Mouse (Mus musculus) neural tube, embryonic 13.5 days (tissue): ENCODE results near the gene Txnrd2. TPM values are rescaled to one million over a fixed set of nuclear protein-coding genes. Genes with fewer than 3 reads are reported as not detected.
A peak's percentile ranks its signal among the peaks of the same experiment; 100 is the strongest.

ENCODE experiments used
- ATAC-seq: fragments of 200-750 bp; cut with Nextera tagmentation; 2 replicates; pipeline ENCODE4 v1.8.0; 2017; ENCODE audit warnings: low read depth, mild to moderate bottlenecking, moderate TSS enrichment, moderate library complexity
- H3K27ac ChIP-seq: fragments of 300-500 bp; sonication (generic); replicated peaks from 2 replicates; pipeline ENCODE4 v1.5.1; 2015; ENCODE audit warnings: moderate library complexity, mild to moderate bottlenecking, inconsistent platforms
- H3K27me3 ChIP-seq: fragments of 300-500 bp; sonication (generic); 2 replicates; pipeline ENCODE4 v1.6.1; 2015; ENCODE audit warnings: mild to moderate bottlenecking, inconsistent platforms
- H3K36me3 ChIP-seq: fragments of 300-500 bp; sonication (generic); 2 replicates; pipeline ENCODE4 v1.6.1; 2015; ENCODE audit warnings: mild to moderate bottlenecking, inconsistent platforms
- H3K4me1 ChIP-seq: fragments of 300-500 bp; sonication (generic); replicated peaks from 2 replicates; pipeline ENCODE4 v1.6.1; 2015; ENCODE audit warnings: inconsistent platforms
- H3K4me2 ChIP-seq: fragments of 300-500 bp; sonication (generic); 2 replicates; pipeline ENCODE4 v1.6.1; 2015; ENCODE audit warnings: inconsistent platforms, mild to moderate bottlenecking, moderate library complexity
- H3K4me3 ChIP-seq: fragments of 300-500 bp; sonication (generic); 2 replicates; pipeline ENCODE4 v1.5.1; 2015; ENCODE audit warnings: mild to moderate bottlenecking, inconsistent platforms
- H3K9ac ChIP-seq: fragments of 300-500 bp; sonication (generic); 2 replicates; pipeline ENCODE4 v1.6.1; 2015; ENCODE audit warnings: moderate library complexity, mild to moderate bottlenecking, inconsistent platforms
- H3K9me3 ChIP-seq: fragments of 300-500 bp; sonication (generic); 2 replicates; pipeline ENCODE4 v1.6.1; 2016; ENCODE audit warnings: inconsistent platforms
- WGBS: fragments of 180-500 bp; shearing (Covaris S2); methylation state at CpG from one replicate; pipeline ENCODE4 v1.1.7; 2015; 5-methylcytosine and 5-hydroxymethylcytosine counted together
- polyA plus RNA-seq: library from polyadenylated mRNA; unstranded; fragments of >200 nt; fragmentation: Nextera tagmentation; extraction: Ambion mirVana; gene quantifications from 2 replicates; pipeline ENCODE4 v1.2.1, GENCODE M21; 2015

Txnrd2 gene
- polyA plus RNA-seq, 1 experiment from 2014 or later = 22.8 TPM

DNA sequence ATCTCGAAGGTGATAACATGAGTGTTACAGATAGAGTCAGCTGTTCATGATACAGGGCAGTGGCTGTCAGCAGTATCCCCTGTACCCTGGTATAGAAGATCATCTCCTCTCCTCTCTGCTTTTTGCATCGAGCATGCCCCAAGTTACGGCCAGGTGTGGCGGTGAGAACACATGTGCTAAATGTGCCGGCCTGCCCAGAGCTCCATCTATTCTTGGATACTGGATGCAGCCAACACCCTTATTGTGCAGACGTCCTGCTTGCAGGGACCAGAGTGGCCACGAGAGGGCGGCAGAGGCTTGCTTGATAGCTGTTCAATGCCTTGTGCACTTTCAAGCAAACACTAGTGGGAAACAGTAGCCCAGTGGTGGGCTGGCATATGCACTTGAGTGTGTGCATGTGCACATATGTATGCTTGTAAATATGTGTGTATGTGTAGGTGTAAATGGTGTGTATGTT, 17.2 kb downstream of the Txnrd2 start:
- H3K36me3 ChIP-seq = peaks cover 17% of the 10 kb centered on the region; the same call in 1 of the 2 replicates
- WGBS = 30% methylated on average over 8 of the region's 8 CpGs

DNA sequence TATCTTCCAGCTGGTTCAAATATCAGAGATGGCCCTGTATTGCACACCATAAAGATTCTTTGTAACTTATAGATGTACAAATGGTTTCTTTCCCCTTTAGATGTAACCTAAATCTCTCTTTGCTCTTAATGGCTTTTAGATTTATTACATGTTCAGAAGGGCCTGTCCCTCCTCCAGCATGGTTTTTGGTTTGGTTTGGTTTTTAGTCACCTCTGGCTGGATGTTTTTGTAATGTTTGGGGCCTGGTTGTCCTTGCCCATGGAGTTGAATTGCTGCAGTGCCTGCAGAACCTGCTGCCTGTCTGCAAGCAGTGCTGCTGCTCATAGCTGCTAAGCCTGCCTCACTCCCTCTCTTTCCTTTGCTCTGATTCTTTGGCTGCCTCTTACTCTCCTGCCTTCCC, 21.1 kb downstream of the Txnrd2 start:
- Histone ChIP-seq H3K9ac (no peak overlapping the region), H3K27ac (no peak overlapping the region), H3K27me3 (no peaks in the 10 kb centered on the region), H3K36me3 (0 out of 2 replicates have a peak, but pooled peaks cover under 1% of the 10 kb centered on the region), H3K9me3 (no peaks in the 10 kb centered on the region), H3K4me1 (peaks cover 12% of the 10 kb centered on the region; the same call in 1 of the 2 replicates), H3K4me3 (no peak overlapping the region), H3K4me2 (no peak overlapping the region)
- ATAC-seq = no peak

More for the DNA sequence above, 17.2 kb downstream of the Txnrd2 start:
- Histone ChIP-seq H3K4me1 (0 out of 2 replicates have a peak, but pooled peaks cover 4% of the 10 kb centered on the region), H3K27me3 (no peaks in the 10 kb centered on the region), H3K27ac (no peak overlapping the region), H3K4me2 (no peak overlapping the region), H3K9ac (no peak overlapping the region), H3K4me3 (no peak overlapping the region), H3K9me3 (no peaks in the 10 kb centered on the region)
- ATAC-seq = peak; percentile 90

DNA sequence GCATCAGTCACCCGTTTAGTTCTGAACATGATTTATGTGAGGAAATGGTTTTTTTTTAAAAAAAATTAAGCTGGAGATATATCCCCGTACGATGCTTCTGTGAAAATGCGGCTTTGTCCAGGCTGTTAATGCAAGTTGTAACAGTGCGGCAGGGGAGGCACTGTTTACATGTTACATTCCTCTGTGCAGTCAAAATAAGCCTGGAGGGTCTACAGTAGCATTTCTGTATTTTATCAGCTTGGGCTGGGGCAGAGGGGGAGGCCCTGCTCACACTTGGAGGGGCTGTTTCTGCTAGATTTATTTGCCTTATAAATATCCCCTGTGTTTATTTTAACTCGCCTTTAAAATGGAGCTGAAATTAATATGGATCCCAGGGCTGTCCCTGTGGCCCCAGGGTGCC, 21.9 kb downstream of the Txnrd2 start:
- no peaks in the 10 kb centered on the region for H3K27me3 ChIP-seq
- WGBS = 68% methylated on average over 6 of the region's 6 CpGs
- H3K4me1 ChIP-seq = peaks cover 12% of the 10 kb centered on the region; the same call in 1 of the 2 replicates
- no peak for ATAC-seq
- H3K9ac ChIP-seq = 0 out of 2 replicates have a peak overlapping the region, but pooled peaks have one; percentile 17
- no peaks in the 10 kb centered on the region for H3K9me3 ChIP-seq
- no peak overlapping the region for H3K4me3 ChIP-seq
- no peak overlapping the region for H3K4me2 ChIP-seq
- H3K27ac ChIP-seq = no peak overlapping the region
- no peaks in the 10 kb centered on the region for H3K36me3 ChIP-seq

DNA sequence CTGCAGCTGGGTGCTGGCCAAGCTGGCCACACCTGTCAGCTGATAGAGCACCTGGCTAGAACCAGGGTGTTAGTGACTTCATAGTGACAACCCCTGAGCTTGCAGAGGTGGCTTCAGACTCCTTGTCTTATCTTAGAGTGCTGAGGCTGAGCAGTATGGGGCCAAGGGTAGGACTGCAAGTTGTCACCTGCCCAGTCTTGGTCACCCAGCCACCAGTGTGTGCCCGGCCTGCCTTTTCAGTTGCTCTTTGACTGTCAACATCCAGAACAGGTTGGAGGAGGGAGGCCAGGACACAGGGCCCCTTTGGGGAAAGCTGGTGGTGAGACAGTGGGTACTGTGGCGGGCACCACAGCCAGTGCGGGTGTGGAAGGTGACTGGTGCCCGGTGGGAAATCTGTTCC, 22.8 kb downstream of the Txnrd2 start:
- 96% methylated on average over 4 of the region's 4 CpGs for WGBS
- H3K36me3 ChIP-seq = no peaks in the 10 kb centered on the region

DNA sequence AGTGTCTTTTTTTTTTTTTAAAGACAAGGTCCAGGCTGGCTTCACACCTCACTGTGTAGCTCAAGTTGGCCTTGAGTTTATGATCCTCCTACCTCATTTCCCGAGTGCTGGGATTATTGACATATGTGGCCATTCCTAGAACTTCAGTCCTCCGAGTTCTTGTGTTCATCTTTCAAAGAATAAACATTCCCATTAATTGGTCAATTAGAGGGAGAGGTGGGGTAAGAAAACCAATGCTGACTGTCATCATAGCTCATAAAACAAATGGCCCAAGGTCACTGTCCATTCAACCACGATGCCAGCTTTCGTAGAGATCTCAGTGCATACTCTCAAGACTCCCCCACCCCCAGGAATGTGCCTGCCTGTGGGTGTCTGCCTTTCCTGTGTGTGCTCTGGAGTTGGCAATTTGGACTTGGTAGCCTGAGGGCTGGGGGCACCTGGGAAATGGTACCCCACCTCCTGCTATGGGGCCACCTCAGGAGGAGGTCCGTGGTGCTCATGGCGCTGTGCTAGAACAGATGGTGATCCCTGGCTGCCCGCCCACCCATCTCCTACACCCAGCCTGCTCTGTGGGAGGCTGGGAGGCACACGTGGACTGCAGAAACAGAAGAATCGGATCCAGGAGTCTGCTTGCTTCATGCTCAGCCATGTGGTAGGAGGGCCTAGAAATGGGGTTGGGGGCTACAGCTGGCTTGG, 25.4 kb downstream of the Txnrd2 start:
- WGBS = 56% methylated on average over 9 of the region's 9 CpGs
- no peaks in the 10 kb centered on the region for H3K27me3 ChIP-seq
- no peaks in the 10 kb centered on the region for H3K36me3 ChIP-seq
- ATAC-seq = no peak
- H3K9me3 ChIP-seq = no peaks in the 10 kb centered on the region
- no peak overlapping the region for H3K27ac ChIP-seq
- peaks cover 17% of the 10 kb centered on the region; the same call in 1 of the 2 replicates for H3K4me1 ChIP-seq
- no peak overlapping the region for H3K4me3 ChIP-seq
- H3K4me2 ChIP-seq = no peak overlapping the region
- no peak overlapping the region for H3K9ac ChIP-seq

More for the DNA sequence above, 22.8 kb downstream of the Txnrd2 start:
- Histone ChIP-seq H3K27ac (no peak overlapping the region), H3K4me2 (no peak overlapping the region), H3K4me1 (peaks cover 17% of the 10 kb centered on the region; the same call in 1 of the 2 replicates), H3K9me3 (no peaks in the 10 kb centered on the region), H3K27me3 (no peaks in the 10 kb centered on the region), H3K9ac (no peak overlapping the region), H3K4me3 (no peak overlapping the region)
- no peak for ATAC-seq

DNA sequence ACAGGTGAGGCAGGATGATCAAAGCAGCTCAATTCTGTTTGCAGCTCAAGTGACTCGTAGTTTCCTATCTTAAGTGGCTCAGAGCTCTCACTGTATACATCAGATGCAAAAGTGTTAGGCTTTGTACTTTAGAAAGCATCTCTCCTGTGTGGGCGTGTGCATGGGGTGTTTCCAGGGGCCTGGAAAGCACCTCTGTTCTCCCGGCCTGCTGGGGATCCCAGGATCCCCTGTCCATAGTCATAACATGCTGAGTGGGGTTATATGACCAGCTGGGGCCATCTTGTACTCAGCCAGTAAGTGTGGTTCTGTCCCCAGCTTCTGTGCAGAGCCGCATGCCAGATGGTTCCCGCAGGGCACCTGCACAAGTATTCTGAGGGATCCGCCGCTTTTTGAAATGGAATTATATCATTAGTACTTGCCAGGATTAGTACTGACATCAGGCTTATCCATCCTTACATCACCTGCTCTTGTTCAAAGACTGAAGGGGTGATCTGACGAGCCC, 26.2 kb downstream of the Txnrd2 start:
- ATAC-seq = no peak
- no peak overlapping the region for H3K4me3 ChIP-seq
- H3K27ac ChIP-seq = no peak overlapping the region
- H3K27me3 ChIP-seq = no peaks in the 10 kb centered on the region
- no peak overlapping the region for H3K4me2 ChIP-seq
- 0 out of 2 replicates have a peak, but pooled peaks cover 3% of the 10 kb centered on the region for H3K36me3 ChIP-seq
- 72% methylated on average over 8 of the region's 8 CpGs for WGBS
- no peaks in the 10 kb centered on the region for H3K9me3 ChIP-seq
- no peak overlapping the region for H3K9ac ChIP-seq
- peaks cover 17% of the 10 kb centered on the region; the same call in 1 of the 2 replicates for H3K4me1 ChIP-seq

DNA sequence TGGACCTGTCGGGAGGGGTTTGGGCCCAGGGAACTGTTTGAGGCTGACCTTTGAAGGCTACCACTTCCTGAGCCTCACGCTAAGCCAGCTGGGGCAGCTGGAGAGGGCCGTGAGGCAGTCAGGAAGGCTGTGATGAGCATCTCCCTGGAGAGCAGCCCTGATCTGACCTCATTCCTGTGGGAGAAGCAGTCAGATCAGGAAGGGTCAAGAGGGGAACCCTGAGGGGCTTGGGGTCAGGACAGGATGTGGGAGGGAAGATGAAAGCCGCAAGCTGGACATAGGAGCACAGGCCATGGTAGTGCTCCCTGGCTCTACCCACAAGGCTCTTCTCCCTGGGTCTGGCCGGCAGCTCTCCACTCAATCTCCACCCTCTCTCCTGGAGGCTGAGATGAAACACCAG, 27.7 kb downstream of the Txnrd2 start:
- Histone ChIP-seq H3K9ac (no peak overlapping the region), H3K36me3 (0 out of 2 replicates have a peak, but pooled peaks cover 3% of the 10 kb centered on the region), H3K4me1 (peaks cover 14% of the 10 kb centered on the region), H3K4me2 (no peak overlapping the region), H3K9me3 (no peaks in the 10 kb centered on the region), H3K27ac (no peak overlapping the region), H3K27me3 (peaks cover 9% of the 10 kb centered on the region; the same call in 1 of the 2 replicates), H3K4me3 (no peak overlapping the region)
- 57% methylated on average over 5 of the region's 5 CpGs for WGBS
- no peak for ATAC-seq

DNA sequence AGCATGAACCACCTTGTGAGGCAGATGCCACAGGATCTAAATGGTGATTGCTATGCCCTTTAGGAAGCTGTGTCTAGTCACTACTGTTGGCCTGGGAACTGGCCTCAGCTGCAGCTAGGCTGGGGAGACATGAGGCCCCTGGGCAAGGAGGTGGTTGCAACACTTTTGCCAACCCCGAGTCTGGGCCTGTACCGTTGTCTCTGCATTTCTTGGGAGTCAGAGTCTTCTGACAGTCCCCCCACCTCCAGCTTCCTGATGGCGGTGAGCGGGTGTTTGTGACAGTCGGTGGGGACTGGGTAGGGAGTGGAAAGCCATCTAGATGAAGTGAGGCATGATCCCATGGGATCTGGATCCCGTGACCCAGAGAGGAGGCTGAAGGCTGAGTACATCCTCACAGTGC, 29.2 kb downstream of the Txnrd2 start:
- Histone ChIP-seq H3K9ac (no peak overlapping the region), H3K4me3 (no peak overlapping the region), H3K27me3 (peaks cover 12% of the 10 kb centered on the region; the same call in 1 of the 2 replicates), H3K4me2 (no peak overlapping the region), H3K36me3 (0 out of 2 replicates have a peak, but pooled peaks cover 3% of the 10 kb centered on the region), H3K9me3 (no peaks in the 10 kb centered on the region), H3K4me1 (peaks cover 29% of the 10 kb centered on the region), H3K27ac (no peak overlapping the region)
- no peak for ATAC-seq
- WGBS = 83% methylated on average over 6 of the region's 6 CpGs

DNA sequence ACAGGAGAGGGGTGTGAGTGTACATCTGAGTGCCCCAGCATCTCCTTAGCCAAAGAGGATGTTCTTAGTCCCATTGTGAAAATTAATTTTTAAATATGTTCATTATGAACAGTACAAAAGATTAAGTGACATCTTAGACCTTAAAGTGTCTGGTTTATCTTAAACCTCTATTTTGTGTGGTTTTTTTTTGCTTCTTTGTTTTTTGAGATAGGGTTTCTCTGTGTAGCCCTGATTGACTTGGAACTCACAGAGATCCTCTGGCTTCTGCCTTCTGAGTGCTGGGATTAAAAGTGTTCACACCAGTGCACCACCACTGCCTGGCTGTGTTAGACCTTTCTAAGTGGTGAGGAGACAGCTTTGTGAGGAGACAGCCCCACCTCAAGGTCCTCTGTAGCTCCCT, 32.5 kb downstream of the Txnrd2 start:
- Histone ChIP-seq H3K27me3 (peaks cover 19% of the 10 kb centered on the region; the same call in 1 of the 2 replicates), H3K9ac (no peak overlapping the region), H3K4me3 (no peak overlapping the region), H3K4me2 (no peak overlapping the region), H3K9me3 (no peaks in the 10 kb centered on the region), H3K4me1 (peaks cover 27% of the 10 kb centered on the region), H3K36me3 (0 out of 2 replicates have a peak, but pooled peaks cover 3% of the 10 kb centered on the region), H3K27ac (no peak overlapping the region)
- ATAC-seq = no peak

DNA sequence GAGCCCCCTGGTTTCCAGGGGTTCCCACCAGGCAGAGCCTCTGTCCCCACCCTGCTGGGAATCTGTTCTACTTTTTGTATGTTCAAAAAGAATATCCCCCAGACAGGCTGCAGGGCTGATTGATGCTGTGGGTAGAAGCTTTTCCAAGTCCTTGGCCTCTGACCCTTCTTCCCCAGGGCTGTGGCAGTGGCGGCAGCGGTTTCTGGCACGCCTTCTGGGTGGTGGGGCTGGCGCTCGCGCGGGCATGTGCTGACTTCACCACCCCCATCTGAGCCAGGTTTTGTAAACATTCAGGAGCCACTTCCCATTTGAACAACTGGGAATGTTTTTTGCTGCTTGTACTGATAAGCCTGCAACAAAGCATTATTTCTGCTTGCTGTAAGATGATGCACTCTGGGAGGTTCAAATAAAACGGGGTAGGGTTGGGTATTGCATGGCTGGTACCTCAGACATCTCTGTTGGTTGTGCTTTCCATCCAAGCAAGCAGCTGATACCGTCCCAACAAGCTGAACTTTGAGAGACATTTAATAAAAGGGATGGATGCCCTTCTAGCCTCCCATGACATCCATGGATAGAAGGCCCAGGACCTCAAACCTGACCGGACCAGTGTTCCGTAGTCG, 33.3 kb downstream of the Txnrd2 start:
- Histone ChIP-seq H3K9ac (peak overlapping the region; percentile 63), H3K4me3 (peak overlapping the region; percentile 15; the same call in 1 of the 2 replicates), H3K4me2 (peak overlapping the region; percentile 45), H3K27me3 (peaks cover 21% of the 10 kb centered on the region; the same call in 1 of the 2 replicates), H3K27ac (peak overlapping the region; percentile 67), H3K9me3 (no peaks in the 10 kb centered on the region), H3K36me3 (0 out of 2 replicates have a peak, but pooled peaks cover 3% of the 10 kb centered on the region), H3K4me1 (peaks cover 24% of the 10 kb centered on the region)
- WGBS = 13% methylated on average over 12 of the region's 12 CpGs
- peak; percentile 23; the same call in 1 of the 2 replicates for ATAC-seq

DNA sequence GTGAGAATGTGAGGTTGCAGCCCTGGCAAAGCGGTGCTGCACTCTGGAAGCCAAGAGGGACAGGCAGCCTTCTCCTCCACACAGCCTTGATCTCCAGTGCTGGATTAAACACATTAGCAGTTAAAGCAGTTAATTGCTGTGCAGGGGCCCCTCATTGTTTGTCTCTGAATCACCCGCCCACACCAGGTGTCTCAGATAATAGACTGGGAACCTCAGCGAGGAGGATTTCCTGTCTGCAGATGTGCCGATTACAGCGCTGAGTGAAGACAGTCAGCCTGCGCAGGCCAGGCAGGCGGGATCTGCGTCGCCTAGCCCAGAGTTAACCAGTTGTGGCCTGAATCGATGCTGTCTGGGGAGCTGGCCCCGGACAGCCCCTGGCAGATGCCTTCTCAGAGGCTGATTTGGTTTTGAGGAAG, 33.8 kb downstream of the Txnrd2 start:
- peak overlapping the region; percentile 63 for H3K9ac ChIP-seq
- H3K9me3 ChIP-seq = no peaks in the 10 kb centered on the region
- peaks cover 26% of the 10 kb centered on the region; the same call in 1 of the 2 replicates for H3K27me3 ChIP-seq
- H3K36me3 ChIP-seq = 0 out of 2 replicates have a peak, but pooled peaks cover 3% of the 10 kb centered on the region
- ATAC-seq = peak; percentile 83
- H3K4me3 ChIP-seq = peak overlapping the region; percentile 15; the same call in 1 of the 2 replicates
- H3K4me2 ChIP-seq = peak overlapping the region; percentile 45
- peak overlapping the region; percentile 67 for H3K27ac ChIP-seq
- peaks cover 24% of the 10 kb centered on the region for H3K4me1 ChIP-seq
- WGBS = 4% methylated on average over 11 of the region's 11 CpGs

DNA sequence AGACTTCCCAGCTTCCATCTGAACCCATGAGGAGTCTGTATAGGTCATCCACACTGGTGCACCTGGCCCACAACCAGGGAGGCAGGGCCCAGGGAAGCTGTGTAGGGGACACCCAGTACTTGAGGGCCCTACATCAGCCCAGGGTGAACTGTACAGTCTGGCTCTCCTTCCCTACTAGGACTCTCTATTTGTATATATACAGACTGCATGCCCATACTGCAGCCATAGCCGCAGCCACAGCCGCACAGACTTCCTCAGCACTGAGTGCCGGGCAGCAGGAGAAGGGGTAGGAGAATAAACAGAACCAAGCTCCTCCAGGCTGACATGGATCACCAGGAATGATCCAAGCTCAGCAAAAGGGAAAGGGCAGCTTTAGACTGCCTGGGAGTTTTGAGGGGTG, 34.6 kb downstream of the Txnrd2 start:
- Histone ChIP-seq H3K9me3 (no peaks in the 10 kb centered on the region), H3K4me1 (peaks cover 24% of the 10 kb centered on the region), H3K27me3 (peaks cover 26% of the 10 kb centered on the region; the same call in 1 of the 2 replicates), H3K4me3 (no peak overlapping the region), H3K27ac (no peak overlapping the region), H3K36me3 (0 out of 2 replicates have a peak, but pooled peaks cover 3% of the 10 kb centered on the region), H3K4me2 (no peak overlapping the region), H3K9ac (no peak overlapping the region)
- no peak for ATAC-seq
- WGBS = 94% methylated on average over 3 of the region's 3 CpGs
